22 mouse cellular contexts compared by ENCODE assay signal in genomic region chr12:52314818-52315217, GRCm38 (mm10).
DNase-seq lines count a peak whose midpoint lies in the region; ATAC-seq lines count a peak whose summit lies in the region.
"Had no signal": no experiment of that assay in that cellular context is flagged by ENCODE, and none has a peak within 500 bp of the region (broad histone marks: within the 10 kb centered on the region; RNA-seq: fewer than 3 reads in every experiment).

No protein-coding gene starts in this region.

- no peaks in the 10 kb centered on the region for H3K27me3 ChIP-seq in liver, embryonic 16.5 days (ENCODE audit: control insufficient read depth, insufficient read depth, low read depth, low read length)
- H3K27me3 ChIP-seq in liver, embryonic 12.5 days (replicated peaks): no peaks in the 10 kb centered on the region
- H3K27me3 ChIP-seq in midbrain, embryonic 11.5 days (ENCODE audit: control insufficient read depth, insufficient read depth, low read length): no peaks in the 10 kb centered on the region
- no peaks in the 10 kb centered on the region for H3K27me3 ChIP-seq in midbrain, embryonic 14.5 days (ENCODE audit: control insufficient read depth, insufficient read depth, low read length)
- H3K27me3 ChIP-seq: CH12.LX; embryonic facial prominence, embryonic 12.5 days; forebrain, embryonic 12.5 days; heart, embryonic 13.5 days; hindbrain, embryonic 15.5 days had no signal

- no peaks in the 10 kb centered on the region for H3K36me3 ChIP-seq in liver, embryonic 16.5 days (ENCODE audit: control insufficient read depth, insufficient read depth)
- H3K36me3 ChIP-seq in liver, embryonic 12.5 days: no peaks in the 10 kb centered on the region
- H3K36me3 ChIP-seq in midbrain, embryonic 11.5 days (ENCODE audit: control insufficient read depth, insufficient read depth, low read length): no peaks in the 10 kb centered on the region
- no peaks in the 10 kb centered on the region for H3K36me3 ChIP-seq in midbrain, embryonic 14.5 days (ENCODE audit: control insufficient read depth, insufficient read depth, low read length)
- H3K36me3 ChIP-seq: embryonic facial prominence, embryonic 12.5 days; forebrain, embryonic 12.5 days; hindbrain, embryonic 15.5 days had no signal

- no peaks in the 10 kb centered on the region for H3K9me3 ChIP-seq in liver, embryonic 16.5 days (replicated peaks; ENCODE audit: control insufficient read depth, low read length)
- no peaks in the 10 kb centered on the region for H3K9me3 ChIP-seq in liver, embryonic 12.5 days (replicated peaks)
- no peaks in the 10 kb centered on the region; the same call in 1 of the 2 replicates for H3K9me3 ChIP-seq in midbrain, embryonic 11.5 days (ENCODE audit: control insufficient read depth, low read length)
- H3K9me3 ChIP-seq in midbrain, embryonic 14.5 days (ENCODE audit: control insufficient read depth, low read length): peaks cover 7% of the 10 kb centered on the region; the same call in 1 of the 2 replicates
- H3K9me3 ChIP-seq: hindbrain, embryonic 15.5 days had no signal

- H3K4me3 ChIP-seq in liver, embryonic 16.5 days (ENCODE audit: low read depth, low read length): no peak overlapping the region
- no peak overlapping the region for H3K4me3 ChIP-seq in liver, embryonic 12.5 days
- H3K4me3 ChIP-seq in midbrain, embryonic 11.5 days (ENCODE audit: low read depth, low read length): no peak overlapping the region
- H3K4me3 ChIP-seq in midbrain, embryonic 14.5 days (replicated peaks; ENCODE audit: low read depth, low read length): no peak overlapping the region
- H3K4me3 ChIP-seq: embryonic facial prominence, embryonic 12.5 days; forebrain, embryonic 12.5 days; heart, adult 2 months; heart, embryonic 13.5 days; hindbrain, embryonic 15.5 days had no signal

- DNase-seq in midbrain, embryonic 11.5 days (ENCODE audit: low spot score, missing footprints): peak; percentile 33
- no peak for DNase-seq in midbrain, embryonic 14.5 days
- DNase-seq in fat pad, adult 2 months (ENCODE audit: extremely low read depth, low read depth, low spot score): peak; percentile 37
- DNase-seq in embryo, embryonic 11 days: no peak
- DNase-seq in embryo, embryonic 9.5 days (ENCODE audit: extremely low spot score): no peak
- DNase-seq: adrenal gland, adult 8-10 months; cerebellum, adult 11-12 months; cerebellum, adult 9-10 months; cerebellum, postnatal 36 days; gastrocnemius, postnatal 10 days; heart, adult 2 months; heart, postnatal 36 days had no signal

- H3K27ac ChIP-seq in liver, embryonic 16.5 days (ENCODE audit: low read length): no peak overlapping the region
- H3K27ac ChIP-seq in liver, embryonic 12.5 days: no peak overlapping the region
- H3K27ac ChIP-seq in midbrain, embryonic 11.5 days (ENCODE audit: low read depth, low read length): no peak overlapping the region
- H3K27ac ChIP-seq in midbrain, embryonic 14.5 days (replicated peaks; ENCODE audit: low read depth, low read length): no peak overlapping the region
- H3K27ac ChIP-seq: embryonic facial prominence, embryonic 12.5 days; forebrain, embryonic 12.5 days; heart, adult 2 months; heart, embryonic 13.5 days; hindbrain, embryonic 15.5 days had no signal

- no peak overlapping the region for H3K9ac ChIP-seq in liver, embryonic 16.5 days (ENCODE audit: low read depth, low read length)
- H3K9ac ChIP-seq in liver, embryonic 12.5 days: no peak overlapping the region
- H3K9ac ChIP-seq in midbrain, embryonic 11.5 days (ENCODE audit: low read length): no peak overlapping the region
- H3K9ac ChIP-seq in midbrain, embryonic 14.5 days (replicated peaks; ENCODE audit: low read length): no peak overlapping the region
- H3K9ac ChIP-seq: embryonic facial prominence, embryonic 12.5 days; forebrain, embryonic 12.5 days; heart, embryonic 13.5 days; hindbrain, embryonic 15.5 days had no signal

- ATAC-seq in liver, embryonic 16.5 days (ENCODE audit: low read depth): 0 out of 2 replicates have a peak, but pooled peaks have one; percentile 19
- no peak for ATAC-seq in liver, embryonic 12.5 days
- ATAC-seq in midbrain, embryonic 11.5 days (ENCODE audit: low FRiP score): no peak
- ATAC-seq in midbrain, embryonic 14.5 days (ENCODE audit: low FRiP score, low TSS enrichment): no peak
- ATAC-seq in neutrophil, adult 5-6 weeks (ENCODE audit: extremely low read depth, insufficient number of reproducible peaks, low FRiP score, poor library complexity, severe bottlenecking): peak; percentile 100
- ATAC-seq: forebrain, embryonic 16.5 days; inflammation-experienced regulatory T-cells, adult 6 months had no signal

- no peaks in the 10 kb centered on the region for H3K4me1 ChIP-seq in liver, embryonic 16.5 days (ENCODE audit: control insufficient read depth, low read depth, low read length)
- no peaks in the 10 kb centered on the region for H3K4me1 ChIP-seq in liver, embryonic 12.5 days
- H3K4me1 ChIP-seq in midbrain, embryonic 11.5 days (ENCODE audit: control insufficient read depth, insufficient read depth, low read length): no peaks in the 10 kb centered on the region
- H3K4me1 ChIP-seq in midbrain, embryonic 14.5 days (ENCODE audit: control insufficient read depth, insufficient read depth, low read length): no peaks in the 10 kb centered on the region
- H3K4me1 ChIP-seq: embryonic facial prominence, embryonic 12.5 days; forebrain, embryonic 12.5 days; heart, embryonic 13.5 days; hindbrain, embryonic 15.5 days had no signal

- 51% methylated on average over 3 of the region's 3 CpGs for WGBS in liver, embryonic 16.5 days (ENCODE audit: insufficient replicate concordance)
- 67% methylated on average over 3 of the region's 3 CpGs for WGBS in liver, embryonic 12.5 days (ENCODE audit: insufficient replicate concordance)
- WGBS in midbrain, embryonic 11.5 days: 95% methylated on average over 3 of the region's 3 CpGs
- WGBS in midbrain, embryonic 14.5 days: 96% methylated on average over 3 of the region's 3 CpGs

- no peak overlapping the region for H3K4me2 ChIP-seq in liver, embryonic 16.5 days (ENCODE audit: low read depth, low read length)
- no peak overlapping the region for H3K4me2 ChIP-seq in liver, embryonic 12.5 days
- H3K4me2 ChIP-seq in midbrain, embryonic 11.5 days: no peak overlapping the region
- no peak overlapping the region for H3K4me2 ChIP-seq in midbrain, embryonic 14.5 days (ENCODE audit: low read length)
- H3K4me2 ChIP-seq: embryonic facial prominence, embryonic 12.5 days; forebrain, embryonic 12.5 days; heart, embryonic 13.5 days; hindbrain, embryonic 15.5 days had no signal

Comparison
In these comparisons a context has a peak if more than half of its experiments do, and no peak if none do; other contexts are left out.
1. ATAC-seq: peak in liver, embryonic 16.5 days (single experiment) and neutrophil, adult 5-6 weeks (single experiment); none in liver, embryonic 12.5 days (single experiment), midbrain, embryonic 11.5 days (single experiment) and midbrain, embryonic 14.5 days (single experiment).
2. DNase-seq: peak in midbrain, embryonic 11.5 days (single experiment) and fat pad, adult 2 months (single experiment); none in midbrain, embryonic 14.5 days (single experiment), embryo, embryonic 11 days (single experiment) and embryo, embryonic 9.5 days (single experiment).